Mouse (Mus musculus) fat pad, adult 2 months (tissue): ENCODE data around the gene Wdr20.

Experiments used
- DNase-seq: peaks from one replicate; pipeline ENCODE4 v3.0.0-alpha.2; 2011; ENCODE audit warnings: low read depth, low spot score; ENCODE audit errors: extremely low read depth

Wdr20 gene

DNA sequence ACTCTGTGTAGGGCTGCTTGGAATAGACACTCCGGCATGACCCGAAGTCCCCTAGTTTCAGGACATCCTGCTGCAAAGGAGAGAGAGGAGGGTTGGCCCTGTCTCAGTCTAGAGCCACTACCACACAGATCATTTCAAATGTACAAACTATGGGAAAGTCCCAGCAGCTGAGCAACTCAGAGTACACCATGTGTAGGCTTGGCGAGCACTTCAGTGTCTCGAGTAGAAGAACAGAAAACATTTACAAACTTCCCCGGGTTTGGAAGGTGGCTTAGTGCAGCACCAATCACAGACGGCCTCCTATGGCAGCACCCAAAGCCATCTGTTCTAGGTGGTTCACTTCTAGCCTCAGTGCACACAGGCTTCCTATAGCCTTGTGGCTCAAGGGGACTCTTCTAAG, 75.9 kb downstream of the Wdr20 start:
- no peak for DNase-seq

- no peak for DNase-seq
Measured at GRCm38 (mm10) chr12:110814924-110815323, 77.2 kb downstream of the Wdr20 start.

- no peak for DNase-seq
Measured at GRCm38 (mm10) chr12:110816833-110817232, 79.1 kb downstream of the Wdr20 start.

DNA sequence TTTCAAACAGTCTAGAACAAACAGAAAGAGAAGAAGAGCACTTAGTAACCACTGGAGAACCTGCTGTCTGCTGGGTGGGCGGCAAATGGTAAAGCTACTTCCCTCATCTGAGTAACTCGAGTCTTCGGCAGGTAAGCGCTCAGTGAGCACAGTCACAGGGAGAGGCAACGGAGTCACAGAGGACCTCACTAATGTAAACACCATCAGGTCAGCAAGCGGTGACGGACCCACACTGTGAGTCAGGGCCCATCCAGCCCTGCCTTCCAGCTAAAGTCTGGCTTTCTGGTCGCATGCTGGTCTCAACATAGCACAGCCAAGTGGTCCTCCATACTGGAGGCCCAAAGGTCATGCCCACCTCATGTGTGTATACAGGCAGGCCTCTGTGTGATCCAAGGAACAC, 81.6 kb downstream of the Wdr20 start:
- DNase-seq, result no peak

DNA sequence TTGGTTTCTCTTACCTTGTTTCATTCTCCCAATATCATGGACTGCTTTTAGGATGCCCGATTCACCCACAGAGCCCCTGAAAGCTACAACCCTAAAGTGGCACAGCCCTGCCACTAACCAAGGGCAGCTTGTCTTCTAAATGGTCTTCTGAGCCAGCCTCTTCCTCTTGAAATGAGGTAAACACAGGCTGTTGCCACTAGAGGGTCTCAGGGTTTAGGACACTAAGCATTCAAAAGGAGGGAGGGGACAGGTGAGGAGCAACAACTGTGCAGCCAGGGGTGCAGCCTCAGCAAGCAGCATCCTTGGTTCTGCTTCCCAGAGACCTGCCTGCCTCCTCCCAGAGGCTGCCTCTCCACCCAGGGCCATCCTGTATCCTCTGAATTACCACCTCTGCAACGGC, 84.0 kb downstream of the Wdr20 start:
- no peak for DNase-seq

DNA sequence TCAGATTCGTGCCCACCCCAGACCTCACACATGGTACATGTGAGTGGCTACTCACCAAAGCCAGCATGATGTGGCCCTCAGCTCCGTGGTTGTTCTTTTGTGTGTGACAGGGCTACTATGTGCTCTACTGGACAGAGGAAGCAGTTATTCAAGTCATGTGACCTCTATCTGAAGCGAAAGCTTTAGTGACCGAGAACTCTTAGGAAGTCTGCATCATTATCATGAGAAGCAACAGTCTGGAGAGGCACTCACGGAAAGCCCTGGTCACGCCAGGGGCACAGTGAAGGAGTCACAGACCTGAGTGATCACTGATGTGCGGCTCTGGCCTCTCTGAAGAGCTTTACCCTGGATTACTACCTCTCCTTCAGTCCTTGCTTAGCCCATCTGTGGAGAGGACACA, 84.6 kb downstream of the Wdr20 start:
- no peak for DNase-seq

DNA sequence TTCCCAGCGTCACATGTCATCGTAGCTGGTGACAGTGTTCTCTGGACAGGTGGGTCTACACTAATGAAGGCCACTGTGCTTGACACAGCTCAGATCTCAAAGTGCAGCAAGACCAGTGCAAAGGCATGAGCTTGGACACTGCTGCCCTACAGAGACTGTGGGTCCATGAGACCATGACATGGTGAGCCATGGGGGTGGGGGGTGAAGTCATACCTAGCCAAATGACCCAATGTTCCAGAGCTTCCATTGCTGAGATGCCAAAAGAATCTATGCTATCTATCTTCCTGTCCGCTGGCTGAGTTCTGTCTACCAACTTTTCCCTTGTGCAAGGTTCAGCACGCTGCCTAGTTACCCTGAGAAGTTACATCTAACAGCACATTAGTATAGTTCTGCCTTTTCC, 91.2 kb downstream of the Wdr20 start:
- no peak for DNase-seq

DNA sequence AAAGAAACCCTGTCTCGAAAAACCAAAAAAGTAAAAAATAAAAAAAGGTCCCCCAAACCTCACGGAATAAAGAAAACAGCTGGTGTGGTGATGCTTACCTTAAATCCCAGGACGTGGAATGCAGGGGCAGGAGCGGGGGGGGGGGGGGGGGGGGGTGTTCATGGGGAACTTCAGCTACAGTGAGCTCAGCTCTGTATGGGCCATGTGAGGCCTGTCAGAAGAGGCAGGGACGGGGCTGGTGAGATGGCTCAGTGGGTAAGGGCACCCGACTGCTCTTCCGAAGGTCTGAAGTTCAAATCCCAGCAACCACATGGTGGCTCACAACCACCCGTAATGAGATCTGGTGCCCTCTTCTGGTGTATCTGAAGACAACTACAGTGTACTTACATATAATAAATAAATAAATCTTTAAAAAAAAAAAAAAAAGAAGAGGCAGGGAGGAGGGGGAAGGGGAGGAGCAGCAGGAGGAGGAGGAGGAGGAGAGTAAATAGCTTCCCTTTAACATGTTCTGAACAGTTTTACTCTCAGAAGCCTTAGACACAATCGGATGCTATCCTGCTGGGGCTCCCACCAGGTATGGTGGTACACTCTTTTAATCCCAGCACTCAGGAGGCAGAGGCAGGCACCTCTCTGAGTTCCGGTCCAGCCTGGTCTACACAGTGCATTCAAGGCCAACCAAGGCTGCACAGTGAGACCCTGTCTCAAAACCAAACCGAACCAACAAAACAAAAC, 92.7 kb downstream of the Wdr20 start:
- DNase-seq, result no peak

DNA sequence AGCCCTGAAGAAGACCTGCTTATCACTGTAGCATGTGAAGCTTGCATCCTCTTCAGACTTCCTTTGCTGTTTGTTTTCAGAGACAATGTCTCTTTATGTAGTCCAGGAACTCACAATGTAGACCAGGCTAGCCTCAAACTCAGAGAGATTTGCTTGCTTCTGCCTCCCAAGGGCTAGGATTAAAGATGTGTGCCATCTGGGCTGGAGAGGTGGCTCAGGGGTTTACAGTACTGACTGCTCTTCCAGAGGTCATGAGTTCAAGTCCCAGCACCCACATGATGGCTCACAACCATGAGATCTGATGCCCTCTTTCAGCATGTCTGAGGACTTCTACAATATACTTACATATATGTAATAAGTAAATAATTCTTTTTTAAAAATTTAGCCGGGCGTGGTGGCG, 97.4 kb downstream of the Wdr20 start:
- no peak for DNase-seq

- DNase-seq, result no peak
Measured at GRCm38 (mm10) chr12:110836729-110837128, 99.0 kb downstream of the Wdr20 start.

DNA sequence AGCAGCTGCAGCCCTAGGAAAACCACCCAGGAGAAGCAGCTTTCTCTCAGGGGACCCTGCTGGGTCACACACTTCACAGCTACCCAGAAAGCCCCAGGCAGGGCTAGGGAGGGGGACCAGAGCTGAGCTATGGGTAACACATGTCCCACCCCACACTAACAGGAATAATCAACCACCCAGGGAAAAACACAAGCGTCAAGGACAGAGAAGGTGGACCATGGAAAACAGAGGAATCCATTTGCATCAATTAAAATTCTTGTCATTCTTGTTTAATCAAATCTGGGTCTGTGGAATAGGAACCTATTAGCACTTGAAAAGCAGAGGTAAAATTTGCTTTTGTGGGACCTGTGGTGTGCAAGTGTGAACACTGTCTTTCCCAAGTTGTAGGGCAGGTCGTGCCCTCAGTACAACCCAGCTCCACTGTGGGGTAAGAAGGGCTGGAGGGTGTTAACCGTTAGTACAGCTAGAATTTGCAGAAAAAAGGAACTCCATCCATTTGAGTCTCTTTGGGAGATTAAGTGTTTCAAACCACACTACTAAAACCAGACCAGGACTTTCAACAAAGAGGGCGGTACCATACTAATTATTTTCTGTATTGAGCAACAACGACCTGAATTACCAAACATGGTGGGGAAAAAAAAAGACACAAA, 99.6 kb downstream of the Wdr20 start:
- DNase-seq, result no peak

DNA sequence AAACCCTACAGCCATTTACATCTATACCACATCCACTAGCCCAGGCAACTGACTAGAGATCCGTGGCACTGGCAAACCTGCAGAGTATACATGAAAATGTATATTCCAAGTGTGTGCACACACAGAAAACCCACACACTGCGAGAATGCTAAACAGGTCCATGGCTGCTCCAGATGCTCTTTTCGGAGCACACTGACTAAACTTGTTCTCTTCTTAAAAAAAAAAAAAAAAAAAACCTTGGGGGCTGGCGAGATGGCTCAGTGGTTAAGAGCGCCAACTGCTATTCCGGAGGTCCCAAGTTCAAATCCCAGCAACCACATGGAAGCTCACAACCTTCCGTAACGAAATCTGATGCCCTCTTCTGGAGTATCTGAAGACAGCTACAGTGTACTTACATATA, 100.1 kb downstream of the Wdr20 start:
- no peak for DNase-seq

GRCm38 (mm10) chr12:110840348-110841198, 102.8 kb downstream of the Wdr20 start, which contains the start of gene Mok:
Mok (minus strand) TSS chr12:110840939.
- no peak for DNase-seq

- DNase-seq, result no peak
Measured at GRCm38 (mm10) chr12:110841731-110842493, 104.2 kb downstream of the Wdr20 start.

GRCm38 (mm10) chr12:110843194-110844048, 105.7 kb downstream of the Wdr20 start:
- DNase-seq, result no peak

- no peak for DNase-seq
Measured at GRCm38 (mm10) chr12:110844227-110845130, 106.7 kb downstream of the Wdr20 start.

GRCm38 (mm10) chr12:110845131-110845880, 107.6 kb downstream of the Wdr20 start:
- peak; percentile 58 for DNase-seq

DNA sequence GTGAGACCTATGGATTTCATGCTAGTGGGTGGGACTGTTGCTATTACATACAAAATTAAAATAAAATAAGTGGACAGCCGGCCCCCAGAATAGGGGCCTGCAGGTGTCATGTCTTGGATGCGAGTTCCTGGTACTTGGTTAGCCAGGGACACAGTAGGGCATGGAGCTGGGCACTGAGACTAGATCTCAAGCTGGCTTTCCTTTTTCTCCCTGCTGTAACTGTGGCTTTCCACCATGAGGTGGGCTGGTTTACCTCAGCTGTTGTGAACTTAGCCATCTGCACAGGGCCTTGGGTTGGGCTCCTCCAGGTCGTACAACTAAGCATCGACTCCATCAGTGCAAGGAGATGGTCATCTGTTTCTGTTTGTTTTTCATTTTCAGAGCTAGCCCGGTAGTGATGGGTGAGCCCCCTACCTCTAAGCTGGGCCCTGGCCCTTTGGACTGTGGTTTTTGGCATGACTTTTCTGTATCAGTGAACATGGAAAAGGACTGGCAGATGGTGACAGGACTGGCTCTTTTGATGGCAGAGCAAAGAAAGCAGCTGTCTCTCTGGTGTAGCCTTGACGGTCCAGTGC, 108.5 kb downstream of the Wdr20 start:
- no peak for DNase-seq
